Mouse (Mus musculus) stomach, postnatal 0 days (tissue): ENCODE measurements around the gene Hirip3.

Source experiments
- CTCF ChIP-seq: IDR thresholded peaks from 2 replicates; pipeline ENCODE4 v1.5.1; 2016; ENCODE audit warnings: antibody characterized with exemption, low read depth, mild to moderate bottlenecking, moderate library complexity
- EP300 ChIP-seq: optimal IDR thresholded peaks from 2 replicates; pipeline ENCODE3; 2016; ENCODE audit warnings: antibody characterized with exemption

DNA sequence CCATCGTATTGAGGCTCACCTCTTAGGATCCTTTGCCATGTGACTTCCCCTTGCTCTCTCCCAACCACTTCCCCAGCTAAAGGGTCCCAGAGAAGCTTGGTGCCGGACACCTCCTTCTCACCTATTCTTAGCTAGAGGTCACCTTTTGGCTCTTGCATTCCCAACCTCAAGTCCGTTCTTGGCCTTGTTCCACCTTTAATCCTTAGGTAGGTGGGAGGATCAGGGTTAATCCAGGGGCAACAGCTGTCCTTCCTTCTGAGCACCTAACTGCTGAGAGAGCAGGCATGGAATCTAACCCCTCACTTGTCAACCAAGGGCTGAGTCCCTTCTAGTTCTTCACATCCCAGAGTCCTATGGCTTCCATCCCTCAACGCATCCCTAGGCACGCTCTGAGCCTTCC lies 35.8 kb upstream of the Hirip3 start:
- TF ChIP-seq EP300: no peak
- no peak for TF ChIP-seq CTCF
